8 mouse cellular contexts compared by ENCODE assay signal in the genomic region with DNA sequence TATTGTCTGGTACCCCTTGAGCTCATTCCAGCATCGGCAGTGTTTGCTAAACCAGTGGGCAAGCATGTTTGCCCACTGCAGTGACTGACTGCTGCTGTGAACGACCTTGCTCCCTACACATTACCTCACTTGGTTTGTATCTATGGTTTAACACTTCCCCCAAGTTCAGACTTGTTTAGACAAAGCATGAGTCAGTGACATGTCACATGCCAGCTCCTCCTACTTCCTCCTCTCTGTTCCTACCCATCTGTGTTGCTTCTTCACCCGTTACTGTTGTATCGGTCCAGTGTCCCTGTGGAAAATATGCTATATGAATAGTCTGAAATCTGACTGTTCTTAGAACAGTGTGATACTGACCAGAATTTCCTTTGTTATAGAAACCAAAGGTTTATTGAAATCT. TPM values are rescaled to one million over a fixed set of nuclear protein-coding genes. Genes with fewer than 3 reads are reported as not detected.
DNase-seq lines count a peak whose midpoint lies in the region; ATAC-seq and TF ChIP-seq lines count a peak whose summit lies in the region.
"Had no signal": no experiment of that assay in that cellular context is flagged by ENCODE, and none has a peak within 500 bp of the region (broad histone marks: within the 10 kb centered on the region; RNA-seq: fewer than 3 reads in every experiment).

No protein-coding gene starts in this region.

- TF ChIP-seq EP300 in liver, postnatal 0 days (IDR thresholded peaks at IDR 0.05; ENCODE audit: low read depth): peak; percentile 56

- no peak for TF ChIP-seq POLR2A in spleen, adult 2 months (IDR thresholded peaks at IDR 0.05; ENCODE audit: low read depth, low read length)

- DNase-seq in spleen, adult 2 months (ENCODE audit: low read depth in 1 of 2, low spot score in 2 of 2): peak; percentile 41 to 76
- DNase-seq in spleen, adult 12 weeks (ENCODE audit: low spot score): no peak
- peak; percentile 72 for DNase-seq in brain, adult 2 months (ENCODE audit: low read depth, low spot score)
- peak; percentile 44 for DNase-seq in liver, postnatal 0 days
- DNase-seq in frontal cortex, postnatal 10 days (ENCODE audit: low spot score in 2 of 2): no peak
- no peak for DNase-seq in kidney, adult 8-10 months

- H3K27ac ChIP-seq in spleen, adult 2 months (ENCODE audit: insufficient read depth, low read length): peak overlapping the region; percentile 34
- H3K27ac ChIP-seq in liver, postnatal 0 days (ENCODE audit: low read depth): peak overlapping the region; percentile 90
- peak overlapping the region; percentile 31 for H3K27ac ChIP-seq in stomach, embryonic 16.5 days (ENCODE audit: low read length)
- H3K27ac ChIP-seq: forebrain, embryonic 13.5 days had no signal

- no peaks in the 10 kb centered on the region for H3K27me3 ChIP-seq in spleen, adult 2 months (ENCODE audit: control insufficient read depth, insufficient read depth, low read length)
- H3K27me3 ChIP-seq in liver, postnatal 0 days (ENCODE audit: insufficient read depth, low read length): no peaks in the 10 kb centered on the region
- no peaks in the 10 kb centered on the region for H3K27me3 ChIP-seq in stomach, embryonic 16.5 days (ENCODE audit: control insufficient read depth, insufficient read depth, low read length)
- H3K27me3 ChIP-seq: forebrain, embryonic 13.5 days had no signal

- 0 out of 2 replicates have a peak overlapping the region, but pooled peaks have one; percentile 11 for H3K4me2 ChIP-seq in liver, postnatal 0 days (ENCODE audit: low read depth, low read length)
- H3K4me2 ChIP-seq in stomach, embryonic 16.5 days (ENCODE audit: low read depth, low read length): no peak overlapping the region
- H3K4me2 ChIP-seq: forebrain, embryonic 13.5 days had no signal

- peak; percentile 97 for ATAC-seq in liver, postnatal 0 days
- ATAC-seq in stomach, embryonic 16.5 days (ENCODE audit: insufficient read depth, low FRiP score): peak; percentile 87
- ATAC-seq: forebrain, embryonic 13.5 days had no signal

- no peak overlapping the region for H3K4me3 ChIP-seq in spleen, adult 2 months (ENCODE audit: extremely low read depth, insufficient read depth, insufficient read length)
- H3K4me3 ChIP-seq in liver, postnatal 0 days (ENCODE audit: low read depth, low read length): no peak overlapping the region
- H3K4me3 ChIP-seq in stomach, embryonic 16.5 days (replicated peaks; ENCODE audit: low read length): no peak overlapping the region
- H3K4me3 ChIP-seq: forebrain, embryonic 13.5 days had no signal

- no peak for TF ChIP-seq CTCF in spleen, adult 2 months (IDR thresholded peaks at IDR 0.05; ENCODE audit: extremely low read depth, insufficient read depth, insufficient read length, insufficient replicate concordance)
- no peak for TF ChIP-seq CTCF in liver, postnatal 0 days (IDR thresholded peaks at IDR 0.05; ENCODE audit: low read depth)

- H3K9ac ChIP-seq in liver, postnatal 0 days (replicated peaks): no peak overlapping the region
- no peak overlapping the region for H3K9ac ChIP-seq in stomach, embryonic 16.5 days (ENCODE audit: low read length)
- H3K9ac ChIP-seq: forebrain, embryonic 13.5 days had no signal

- H3K9me3 ChIP-seq in liver, postnatal 0 days (ENCODE audit: low read length): no peaks in the 10 kb centered on the region
- no peaks in the 10 kb centered on the region for H3K9me3 ChIP-seq in stomach, embryonic 16.5 days (replicated peaks; ENCODE audit: control insufficient read depth, low read length)
- H3K9me3 ChIP-seq: forebrain, embryonic 13.5 days had no signal

- peaks cover 17% of the 10 kb centered on the region for H3K4me1 ChIP-seq in spleen, adult 2 months (ENCODE audit: control insufficient read depth, insufficient read depth, insufficient read length)
- peaks cover 27% of the 10 kb centered on the region for H3K4me1 ChIP-seq in liver, postnatal 0 days (ENCODE audit: insufficient read depth)
- H3K4me1 ChIP-seq in stomach, embryonic 16.5 days (ENCODE audit: control insufficient read depth, insufficient read depth, low read length): peaks cover 15% of the 10 kb centered on the region
- H3K4me1 ChIP-seq: forebrain, embryonic 13.5 days had no signal

- WGBS in spleen, adult 2 months: 22% methylated on average over 4 of the region's 4 CpGs
- 10% methylated on average over 4 of the region's 4 CpGs for WGBS in liver, postnatal 0 days (ENCODE audit: insufficient replicate concordance)
- 26% methylated on average over 4 of the region's 4 CpGs for WGBS in stomach, embryonic 16.5 days

- peaks cover 8% of the 10 kb centered on the region for H3K36me3 ChIP-seq in spleen, adult 2 months (ENCODE audit: control insufficient read depth, insufficient read depth, low read length)
- peaks cover 25% of the 10 kb centered on the region for H3K36me3 ChIP-seq in liver, postnatal 0 days (replicated peaks; ENCODE audit: insufficient read depth, low read length)
- peaks cover 11% of the 10 kb centered on the region for H3K36me3 ChIP-seq in stomach, embryonic 16.5 days (ENCODE audit: control insufficient read depth, insufficient read depth, low read length)

RNA-seq across cellular contexts. Expression of a gene that starts 44.8 kb away (rescaled TPM):
- polyA plus RNA-seq in spleen, adult 2 months (2012; rRNA removed): 24.1 and 25.0 TPM in 2 replicates
- 13.9 and 14.8 TPM in 2 replicates for polyA plus RNA-seq in liver, postnatal 0 days (2015; fragmentation: Nextera tagmentation; extraction: Ambion mirVana)
- 23.8 and 25.4 TPM in 2 replicates for polyA plus RNA-seq in stomach, embryonic 16.5 days (2015; fragmentation: Nextera tagmentation; extraction: Ambion mirVana)

RNA-seq across cellular contexts. Expression of a gene that starts 56.0 kb away (rescaled TPM):
- 136 and 141 TPM in 2 replicates for polyA plus RNA-seq in spleen, adult 2 months (2012; rRNA removed)
- 52.1 and 56.7 TPM in 2 replicates for polyA plus RNA-seq in liver, postnatal 0 days (2015; fragmentation: Nextera tagmentation; extraction: Ambion mirVana)
- polyA plus RNA-seq in stomach, embryonic 16.5 days (2015; fragmentation: Nextera tagmentation; extraction: Ambion mirVana): 168 and 175 TPM in 2 replicates

RNA-seq across cellular contexts. Expression of a gene that starts 59.6 kb away (rescaled TPM):
- 21.3 and 28.4 TPM in 2 replicates for polyA plus RNA-seq in spleen, adult 2 months (2012; rRNA removed)
- 3.6 and 3.8 TPM in 2 replicates for polyA plus RNA-seq in liver, postnatal 0 days (2015; fragmentation: Nextera tagmentation; extraction: Ambion mirVana)
- polyA plus RNA-seq in stomach, embryonic 16.5 days (2015; fragmentation: Nextera tagmentation; extraction: Ambion mirVana): 1.0 and 1.3 TPM in 2 replicates

Comparison
In these comparisons a context has a peak if more than half of its experiments do, and no peak if none do; other contexts are left out.
1. DNase-seq: peak in spleen, adult 2 months (2 of 2), brain, adult 2 months (single experiment) and liver, postnatal 0 days (single experiment); none in spleen, adult 12 weeks (single experiment), frontal cortex, postnatal 10 days (0 of 2) and kidney, adult 8-10 months (0 of 2).
2. H3K27ac ChIP-seq: peak in every context shown above with its lines; median percentile 90 in liver, postnatal 0 days; 34 in spleen, adult 2 months; 31 in stomach, embryonic 16.5 days.